Mouse (Mus musculus): Measurements from ENCODE around the gene Lsamp.

Lsamp gene

DNA sequence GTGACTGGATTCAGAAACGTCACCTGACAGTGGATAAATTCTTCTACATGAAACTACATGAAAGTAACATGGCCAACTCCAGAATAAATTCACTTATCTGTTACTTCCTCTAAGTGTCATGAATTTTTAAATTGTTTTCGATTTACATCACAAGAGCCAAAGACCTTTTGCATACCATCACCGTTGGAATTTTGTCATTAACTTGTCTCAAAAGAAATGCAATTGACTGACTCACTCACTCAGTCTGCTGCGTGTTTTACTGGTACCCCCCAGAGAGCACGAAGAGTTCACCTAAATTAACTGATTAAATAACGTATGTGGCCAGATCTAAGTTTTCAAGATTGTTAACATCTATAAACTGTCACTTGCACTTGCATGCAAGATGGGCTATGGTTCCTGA lies 672.7 kb downstream of the Lsamp start:
- no peak for DNase-seq (ENCODE audit: low spot score)

DNA sequence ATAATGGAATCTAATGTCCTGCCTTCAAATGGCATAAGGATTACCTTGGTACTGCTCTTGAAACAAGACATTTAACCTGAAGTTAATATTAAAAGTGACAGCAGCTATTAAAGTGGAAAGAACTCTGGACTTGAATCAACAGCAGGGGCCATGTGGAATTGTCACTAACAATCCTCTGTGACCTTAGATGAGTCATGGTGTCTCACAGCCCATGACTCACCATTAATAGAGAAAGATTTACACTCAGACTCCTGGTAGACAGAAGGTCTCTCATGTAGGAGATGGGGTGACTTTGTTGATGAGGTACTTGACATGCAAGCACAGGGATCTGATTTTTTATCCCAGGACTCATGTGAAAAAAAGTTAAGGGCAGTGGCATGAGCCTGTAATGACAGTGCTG lies 701.4 kb downstream of the Lsamp start:
- DNase-seq (ENCODE audit: low spot score): no peak

DNA sequence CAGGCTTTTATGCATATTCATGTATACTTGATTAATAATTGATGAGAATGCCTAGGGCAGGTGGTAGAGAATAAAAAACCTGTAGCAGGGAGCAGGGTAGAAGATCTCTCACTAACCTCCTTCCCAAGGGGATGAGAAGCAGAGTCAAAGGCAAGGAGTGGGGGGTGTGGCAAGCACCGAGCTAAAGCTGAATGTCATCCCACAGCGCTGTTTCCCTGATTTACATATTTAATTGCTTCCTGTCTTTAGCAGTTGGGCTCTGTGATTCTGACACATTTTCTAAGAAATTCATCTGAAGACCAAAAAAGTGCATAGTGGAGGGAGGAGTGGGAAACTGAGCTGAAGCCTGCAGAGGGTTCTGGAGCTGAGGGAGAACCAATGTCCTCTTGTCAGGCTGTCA lies 708.1 kb downstream of the Lsamp start:
- no peak for DNase-seq (ENCODE audit: low spot score)

DNA sequence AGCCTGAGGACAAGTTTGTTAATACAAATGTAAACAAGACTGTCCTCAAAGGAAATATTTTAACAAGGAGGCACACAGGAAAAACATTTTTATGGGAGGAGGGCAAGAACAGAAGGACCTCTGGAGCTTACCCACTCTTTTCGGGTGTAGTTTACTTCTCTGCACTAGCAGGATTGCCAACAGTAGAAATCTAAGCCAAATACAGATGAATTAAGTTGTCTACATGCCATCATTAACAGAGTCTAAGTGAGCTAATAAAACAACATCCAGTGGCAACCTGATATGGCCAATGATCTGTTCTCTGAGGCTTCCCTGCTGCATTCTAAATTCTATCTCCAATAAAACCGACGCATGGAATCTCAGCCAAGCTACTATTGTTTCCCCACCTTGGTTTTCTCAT lies 713.1 kb downstream of the Lsamp start:
- DNase-seq (ENCODE audit: low spot score): no peak

DNA sequence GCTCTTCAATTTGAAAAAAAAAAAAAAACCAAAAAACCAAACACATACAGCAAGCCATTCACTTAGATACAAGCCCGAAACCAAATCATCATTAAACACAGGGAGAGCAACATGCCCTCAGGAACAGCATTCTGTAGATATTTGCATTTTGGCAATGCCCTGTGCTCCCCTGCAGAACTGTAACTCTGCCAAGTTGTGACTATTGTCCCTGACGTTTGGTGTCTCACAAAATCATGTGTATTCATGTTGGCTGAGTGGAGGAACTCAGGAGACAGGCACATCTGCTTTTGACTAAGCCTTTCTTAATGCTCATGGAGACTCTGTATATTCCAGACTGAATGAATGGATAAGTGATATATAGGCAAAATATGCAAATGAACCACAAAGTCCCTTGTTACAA lies 724.4 kb downstream of the Lsamp start:
- DNase-seq (ENCODE audit: low spot score): no peak

DNA sequence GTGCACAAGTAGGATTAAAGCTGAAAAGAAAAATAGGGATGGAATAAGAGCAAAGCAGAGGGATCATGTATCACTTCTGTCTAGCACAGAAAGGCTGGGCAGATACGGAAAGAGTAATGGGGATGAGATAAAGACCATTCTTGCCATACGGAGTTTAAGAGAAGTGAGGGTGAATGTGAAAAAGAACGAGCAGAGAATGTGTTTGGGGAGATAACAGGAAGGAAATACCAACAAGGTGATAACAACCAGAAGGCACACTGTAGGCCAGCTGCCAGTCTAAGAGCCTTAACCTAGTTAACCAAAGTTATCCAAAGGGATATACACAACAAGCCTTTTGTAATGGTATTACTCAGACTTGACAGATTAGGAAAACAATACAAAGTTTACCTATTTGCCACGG lies 725.4 kb downstream of the Lsamp start:
- DNase-seq (ENCODE audit: low spot score): no peak

DNA sequence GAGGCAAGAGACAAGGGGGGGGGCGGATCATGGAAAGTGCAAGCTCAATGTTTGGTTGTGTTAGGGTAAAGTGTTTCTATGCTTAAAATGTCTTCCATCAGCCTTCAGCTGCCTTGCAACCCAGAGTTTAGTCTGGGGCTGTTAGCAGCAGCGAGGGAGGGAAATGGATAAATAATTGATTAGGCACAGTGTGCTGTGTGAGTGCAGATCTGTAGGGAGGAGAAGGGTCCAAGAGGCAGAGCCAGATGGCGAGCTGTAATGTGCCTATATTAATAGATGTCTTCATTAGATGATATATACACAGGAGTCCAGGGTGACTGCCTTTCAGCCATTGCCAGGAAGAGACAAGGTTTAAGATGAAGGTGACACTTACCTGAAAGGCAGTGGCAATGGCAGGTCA lies 725.9 kb downstream of the Lsamp start:
- peak; percentile 27 for DNase-seq (ENCODE audit: low spot score)

DNA sequence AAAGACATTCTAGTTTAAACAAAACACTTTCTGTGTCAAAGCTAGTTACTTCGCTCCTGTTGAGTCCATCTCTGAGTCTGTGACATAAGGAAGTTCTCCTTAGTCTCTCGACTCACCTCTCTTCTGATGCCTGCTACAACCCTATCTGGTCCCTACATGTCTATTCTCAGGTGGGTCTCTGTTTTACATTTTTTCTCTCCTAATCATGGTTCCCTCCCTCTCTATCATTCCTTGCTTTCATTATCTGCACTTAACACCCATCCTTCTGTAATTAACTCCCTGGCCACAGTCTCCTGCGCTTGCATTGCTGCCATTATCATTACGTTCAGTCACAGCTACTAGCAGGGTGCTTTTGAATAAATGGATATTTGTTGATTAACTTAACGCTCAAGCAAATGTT lies 726.3 kb downstream of the Lsamp start:
- DNase-seq (ENCODE audit: low spot score): no peak

DNA sequence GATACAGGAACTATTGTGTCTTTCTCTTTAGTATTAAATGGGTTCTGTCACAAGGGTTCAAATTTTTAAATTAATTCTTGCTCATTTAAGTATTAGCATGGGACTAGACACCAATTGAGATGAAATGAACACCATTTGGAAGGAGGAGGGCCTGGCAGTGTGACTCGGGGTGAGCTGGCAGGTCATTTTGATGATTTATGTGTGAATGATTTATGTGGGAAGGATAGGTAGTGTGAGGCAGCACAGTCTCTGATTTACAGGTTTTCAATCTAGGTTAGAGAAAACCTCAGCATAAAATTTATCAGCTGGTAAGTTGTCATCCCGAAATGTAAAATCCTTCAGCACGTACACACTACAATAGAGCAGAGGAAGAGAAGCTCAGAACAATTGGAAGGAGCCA lies 729.6 kb downstream of the Lsamp start:
- DNase-seq (ENCODE audit: low spot score): no peak

DNA sequence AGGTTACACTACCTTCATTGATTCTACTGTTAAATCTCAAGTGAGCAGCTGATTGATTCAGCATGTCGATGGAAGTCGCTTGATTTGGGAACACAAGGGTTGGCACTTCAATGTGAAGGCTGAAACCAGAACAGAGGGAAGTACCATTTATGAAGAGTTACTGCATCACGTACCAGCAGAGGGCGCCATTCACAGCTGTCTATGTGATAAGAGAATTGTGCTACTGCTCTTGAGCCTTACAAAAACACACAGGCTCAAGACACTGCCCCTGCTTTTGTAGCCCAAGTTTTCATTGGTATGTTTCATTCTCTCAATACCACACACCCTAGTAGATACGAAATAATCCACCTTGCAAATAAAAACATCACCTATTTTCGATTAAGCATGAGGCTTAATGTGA lies 754.9 kb downstream of the Lsamp start:
- DNase-seq (ENCODE audit: low spot score): peak; percentile 82

DNA sequence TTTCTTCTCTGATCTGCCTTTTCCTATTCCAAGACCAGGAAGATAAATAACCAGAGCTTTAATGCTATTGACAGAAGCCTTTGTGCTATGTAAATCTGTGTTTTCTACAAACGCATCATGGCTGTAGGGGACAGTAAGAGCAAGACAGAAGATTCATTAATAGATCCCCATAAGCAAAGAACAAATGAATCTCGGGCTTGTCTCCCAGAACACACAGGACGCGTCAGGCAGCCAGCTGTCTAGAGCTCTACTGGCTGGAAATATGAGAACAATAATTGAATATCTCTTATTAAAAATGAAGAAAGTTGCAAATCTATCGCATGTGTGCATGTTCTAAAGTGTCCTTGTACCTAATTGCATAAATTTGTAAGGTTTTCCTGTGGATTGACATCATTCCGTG lies 755.6 kb downstream of the Lsamp start:
- DNase-seq (ENCODE audit: low spot score): no peak

DNA sequence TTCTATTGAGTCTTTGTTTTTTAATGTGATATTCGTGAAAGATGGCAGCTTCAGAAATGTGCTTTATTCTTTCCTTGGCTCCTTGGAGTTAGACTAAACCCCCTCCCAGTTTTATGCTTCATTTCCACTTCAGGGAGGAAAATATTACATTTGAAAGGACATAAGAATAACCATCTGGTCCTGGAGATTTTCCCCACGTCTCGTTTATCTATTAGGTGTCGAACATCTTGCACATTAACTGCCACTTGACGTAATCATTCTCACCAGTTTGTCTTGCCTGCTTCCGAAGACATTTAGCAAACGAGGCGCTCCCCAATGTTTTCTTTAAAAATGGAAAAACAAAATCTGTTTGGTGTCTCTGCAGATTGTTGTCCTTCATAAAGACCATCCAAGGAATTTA lies 756.1 kb downstream of the Lsamp start:
- DNase-seq (ENCODE audit: low spot score): no peak

DNA sequence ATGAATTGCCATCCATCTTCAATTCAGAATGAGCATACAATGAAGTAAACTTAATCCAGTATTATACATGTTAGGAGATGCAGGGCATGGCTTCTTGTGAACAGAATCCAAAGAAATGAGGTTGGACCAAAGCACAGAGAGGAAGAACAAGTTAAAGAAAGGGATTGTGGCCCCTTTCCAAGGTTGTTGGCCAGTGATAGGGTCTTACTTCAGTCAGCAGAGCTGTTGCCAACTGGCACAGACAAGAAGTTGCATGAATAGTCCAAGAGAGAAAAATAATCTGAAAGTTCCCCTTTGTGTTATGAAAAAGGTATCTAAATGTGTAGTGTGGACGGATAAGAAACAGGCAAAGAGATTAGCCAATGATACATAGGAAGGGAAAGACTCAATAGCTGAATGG lies 843.0 kb downstream of the Lsamp start:
- DNase-seq (ENCODE audit: low spot score): no peak

DNA sequence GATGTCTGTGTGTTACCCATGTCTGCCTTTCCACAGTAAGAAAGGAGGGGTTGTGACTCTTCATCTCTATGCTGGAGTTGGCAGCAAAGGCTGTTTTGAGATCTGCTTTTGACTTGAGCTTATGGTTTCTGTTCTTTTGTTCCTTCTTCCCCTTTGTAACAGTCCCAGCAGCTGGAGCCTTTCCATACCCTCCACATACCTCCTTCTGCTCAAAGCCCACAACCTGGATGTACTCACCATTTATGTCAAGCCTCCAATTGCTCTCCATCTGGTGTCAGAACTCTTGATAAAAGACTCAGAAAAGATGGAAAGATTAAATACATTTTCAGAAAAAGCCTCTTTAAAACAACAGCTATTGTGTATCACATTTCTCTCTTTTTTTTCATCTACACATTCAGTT lies 847.4 kb downstream of the Lsamp start:
- DNase-seq (ENCODE audit: low spot score): no peak

DNA sequence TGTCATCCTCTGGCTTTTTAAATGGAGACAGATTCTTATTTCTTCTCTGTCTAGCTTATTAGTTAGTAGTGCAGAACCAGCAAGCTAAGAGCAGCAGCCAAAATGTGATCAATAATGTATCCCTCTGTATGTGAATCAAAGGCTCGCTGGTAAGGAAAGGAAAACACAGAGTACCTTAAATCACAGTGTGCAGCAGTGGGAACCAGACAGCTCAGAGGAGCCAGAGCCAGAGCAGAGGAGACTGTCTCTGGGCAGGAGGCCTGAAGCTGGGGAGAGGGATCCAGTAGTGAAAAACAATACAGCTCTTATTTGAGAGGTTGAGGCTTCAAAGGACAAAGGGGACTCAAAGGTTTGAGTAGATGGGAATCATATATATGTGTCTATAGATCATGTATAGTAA lies 857.6 kb downstream of the Lsamp start:
- no peak for DNase-seq (ENCODE audit: low spot score)

DNA sequence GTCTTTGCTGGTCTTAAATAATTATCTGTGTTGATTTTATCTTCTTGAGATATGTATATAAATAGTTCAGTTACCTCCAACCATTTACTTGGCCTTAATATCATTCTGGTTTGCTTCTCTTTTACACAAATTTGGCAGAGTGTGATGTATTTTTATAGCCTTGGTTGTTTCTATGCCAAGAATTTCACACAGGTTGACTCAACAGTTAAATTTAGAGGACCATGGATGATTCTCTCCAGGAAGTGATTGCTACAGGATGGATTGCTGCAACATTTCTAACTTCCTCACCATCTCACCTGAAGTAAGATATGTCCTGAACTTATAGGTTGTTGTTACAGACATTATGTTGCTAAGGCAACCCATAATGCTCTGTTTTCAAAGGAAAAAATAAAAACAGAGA lies 882.6 kb downstream of the Lsamp start:
- no peak for DNase-seq (ENCODE audit: low spot score)

DNA sequence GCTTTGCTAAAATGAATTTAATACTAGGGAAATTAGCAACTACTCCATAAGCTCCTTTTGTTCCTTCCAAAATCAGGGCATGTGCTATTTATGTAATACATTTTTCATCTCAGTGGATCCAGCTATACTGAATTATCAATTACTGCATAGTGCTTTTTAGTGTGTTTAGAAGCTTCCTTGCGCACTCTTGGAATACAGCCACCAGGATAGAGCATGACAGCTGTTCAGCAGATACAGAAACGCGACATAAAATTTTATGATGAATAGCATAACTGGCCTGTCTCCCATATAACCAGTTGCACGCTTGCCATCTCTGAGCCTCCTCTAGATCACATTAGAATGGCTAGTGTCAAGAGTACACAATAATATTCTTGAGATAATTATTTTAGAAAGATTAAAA lies 894.1 kb downstream of the Lsamp start:
- DNase-seq (ENCODE audit: low spot score): no peak

DNA sequence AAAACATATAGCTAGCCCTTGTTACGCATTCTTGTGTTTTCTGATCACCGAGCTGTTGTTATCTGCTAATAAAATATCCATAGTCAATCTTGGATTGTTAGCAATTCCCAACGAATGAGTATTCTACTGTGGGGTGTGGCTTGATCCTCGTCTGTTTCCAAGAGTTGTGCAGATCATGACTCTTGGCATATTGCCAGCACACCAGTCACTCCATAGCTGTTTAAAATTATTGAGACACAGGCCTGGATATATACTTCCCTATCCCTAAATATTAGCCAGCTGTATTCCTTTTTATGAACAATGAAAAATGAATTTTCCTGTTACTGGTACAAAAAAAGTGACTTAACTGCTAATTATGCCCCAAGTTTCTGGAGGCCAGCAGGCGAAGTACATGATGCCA lies 897.8 kb downstream of the Lsamp start:
- DNase-seq (ENCODE audit: low spot score): no peak

DNA sequence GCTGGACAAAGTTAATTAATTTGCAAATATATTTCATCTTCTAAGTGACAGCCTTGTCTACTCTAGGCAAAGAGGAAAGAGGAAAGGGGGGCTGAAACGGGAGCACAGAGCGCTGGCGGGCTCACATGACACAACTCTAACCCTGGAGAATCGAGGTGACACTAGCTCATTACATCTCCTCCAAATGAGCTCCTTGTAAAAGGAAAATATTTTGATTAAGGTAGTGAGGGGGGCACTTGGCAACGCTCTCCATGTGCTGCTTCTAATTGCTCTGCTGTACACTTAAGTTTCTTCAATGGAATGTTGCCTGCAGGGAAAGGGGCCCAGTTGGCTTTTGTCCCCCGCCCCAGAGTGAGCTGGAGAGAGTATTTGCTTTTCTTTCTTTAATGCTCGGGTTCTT lies 907.2 kb downstream of the Lsamp start:
- DNase-seq (ENCODE audit: low spot score): peak; percentile 40

DNA sequence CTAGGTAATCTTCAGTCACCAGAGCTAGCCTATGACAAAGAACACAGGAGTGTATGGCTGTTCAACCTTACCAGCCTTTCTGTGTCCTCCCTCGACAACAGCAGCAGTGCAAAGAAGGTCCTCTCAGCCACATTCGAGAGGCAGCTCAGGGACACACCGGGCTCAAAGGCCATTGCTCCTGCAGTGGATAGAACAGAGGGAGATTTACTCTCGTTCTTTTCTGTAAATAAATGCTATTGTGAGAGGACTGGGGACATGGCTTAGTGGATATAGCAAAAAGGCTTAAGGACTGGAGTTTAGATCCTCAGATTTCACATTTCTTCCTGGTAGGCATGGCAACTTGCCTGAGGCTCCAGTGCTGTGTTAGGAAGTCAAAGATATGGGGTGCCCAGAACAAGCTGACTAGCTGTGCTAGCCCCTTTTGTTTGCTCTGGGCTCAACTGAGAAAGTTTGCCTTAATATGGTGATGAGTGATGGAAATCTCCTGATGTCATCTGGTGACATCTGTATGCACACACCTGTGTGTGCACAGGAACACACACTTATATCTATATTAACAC lies 913.7 kb downstream of the Lsamp start:
- DNase-seq (ENCODE audit: low spot score): no peak

DNA sequence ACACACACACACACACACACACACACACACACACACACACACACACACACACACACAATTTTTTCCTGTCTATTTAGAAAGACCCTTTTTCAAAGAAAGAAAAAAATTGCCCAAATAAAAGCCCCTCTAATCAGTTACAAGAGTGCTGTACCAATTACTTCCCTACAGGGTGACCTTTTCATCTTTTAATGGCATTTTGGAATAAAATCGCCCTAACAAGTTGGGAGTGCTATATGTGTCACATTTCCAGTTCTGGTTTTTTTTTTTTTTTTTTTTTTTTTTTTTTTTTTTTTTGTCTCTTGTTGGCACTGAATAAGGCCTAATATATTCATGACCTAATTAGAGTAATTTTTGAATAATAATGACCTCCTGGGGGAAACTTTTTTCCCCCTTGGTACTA lies 923.7 kb downstream of the Lsamp start:
- DNase-seq (ENCODE audit: low spot score): no peak

DNA sequence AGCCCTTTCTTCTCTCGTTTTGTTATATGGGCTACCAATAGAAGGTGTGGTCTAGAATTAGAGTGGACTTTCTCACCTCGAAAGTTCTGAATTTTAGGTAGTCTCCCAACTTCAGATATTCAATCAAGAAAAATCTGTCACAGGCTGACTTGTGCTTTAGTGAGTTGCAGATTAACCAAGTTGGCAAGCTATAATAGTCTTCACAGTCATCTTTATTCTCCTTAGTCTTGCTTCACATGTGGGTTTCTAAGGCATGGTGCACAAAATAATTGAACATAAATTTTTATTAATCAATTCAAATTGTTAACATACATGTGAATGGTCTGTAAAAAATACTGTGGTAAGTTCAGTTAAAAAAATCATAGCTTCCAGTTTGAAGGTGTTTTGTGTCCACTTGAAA lies 930.0 kb downstream of the Lsamp start:
- no peak for DNase-seq (ENCODE audit: low spot score)

DNA sequence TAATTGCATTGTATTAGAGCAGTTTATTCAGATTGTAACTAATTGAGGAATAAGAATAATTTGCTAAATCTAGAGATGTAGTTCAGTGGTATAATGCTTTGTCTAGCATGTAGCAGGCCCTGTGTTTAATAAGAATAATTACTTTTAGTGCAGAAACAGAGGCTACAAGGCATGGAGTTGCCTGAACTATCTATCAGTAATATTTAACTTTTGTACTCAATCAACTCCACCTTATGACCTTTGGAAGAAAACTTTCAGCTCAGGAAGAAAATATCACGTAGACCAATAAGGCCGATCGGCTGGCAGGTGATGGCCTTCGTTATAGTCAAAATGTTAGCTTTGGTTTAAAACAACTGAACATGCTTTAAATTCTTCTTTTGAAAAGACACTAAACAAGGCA lies 946.4 kb downstream of the Lsamp start:
- no peak for DNase-seq (ENCODE audit: low spot score)

DNA sequence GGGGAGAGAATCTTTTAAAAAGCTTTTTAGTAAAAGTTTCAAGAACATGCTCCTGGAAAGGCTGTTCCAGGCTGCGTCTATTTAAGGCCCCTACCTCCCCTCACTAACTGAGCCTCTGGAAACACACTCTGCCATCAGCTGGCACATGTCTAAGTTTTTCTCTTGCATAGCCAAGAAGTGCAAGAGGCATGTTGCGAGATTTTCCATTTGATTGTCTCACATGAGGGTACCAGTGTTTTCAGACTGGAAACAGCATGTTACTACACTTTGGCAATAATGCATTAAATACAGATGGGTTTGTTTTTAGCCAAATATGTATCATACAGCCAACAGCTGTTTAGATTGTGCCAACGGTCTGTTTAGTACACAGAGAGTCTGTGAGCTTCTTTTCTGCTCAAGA lies 958.1 kb downstream of the Lsamp start:
- no peak for DNase-seq (ENCODE audit: low spot score)

DNA sequence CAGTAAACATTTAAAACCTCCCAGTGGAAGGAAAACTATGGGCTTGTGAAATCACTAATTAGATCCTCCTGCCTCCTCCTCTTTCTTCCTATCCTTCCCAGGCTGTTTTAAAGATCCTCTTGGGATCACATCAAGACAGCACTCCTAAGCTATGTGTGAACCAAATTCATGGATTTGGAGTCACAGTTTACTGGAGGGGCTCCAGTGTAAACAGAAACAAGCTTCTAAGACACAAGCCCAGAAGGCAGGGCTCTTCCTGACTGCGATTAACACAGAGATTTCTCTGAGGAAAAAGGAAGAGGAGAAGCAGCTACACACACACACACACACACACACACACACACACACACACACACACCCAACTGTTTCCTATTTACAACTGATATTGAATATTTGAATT lies 961.7 kb downstream of the Lsamp start:
- no peak for DNase-seq (ENCODE audit: low spot score)
